Mouse (Mus musculus) testis, adult 2 months (tissue): ENCODE results near the gene Gm20931.
"Not testable (repeated sequence)": the region's sequence is repeated elsewhere in the genome, so short reads cannot be mapped to it uniquely, and the experiment has no call there.

Source experiments
- CTCF ChIP-seq: fragments of 200-500 bp; IDR thresholded peaks from 2 replicates; pipeline ENCODE4 v1.5.1; 2012; ENCODE audit warnings: low read depth, mild to moderate bottlenecking, inconsistent platforms, low read length, moderate library complexity; ENCODE audit not compliant: control insufficient read depth, insufficient read depth, insufficient replicate concordance
- POLR2A ChIP-seq: fragments of 200-500 bp; IDR thresholded peaks from 2 replicates; pipeline ENCODE4 v1.6.1; 2012; ENCODE audit warnings: low read depth, mild to moderate bottlenecking, inconsistent platforms, low read length, moderate library complexity; ENCODE audit not compliant: control insufficient read depth

DNA sequence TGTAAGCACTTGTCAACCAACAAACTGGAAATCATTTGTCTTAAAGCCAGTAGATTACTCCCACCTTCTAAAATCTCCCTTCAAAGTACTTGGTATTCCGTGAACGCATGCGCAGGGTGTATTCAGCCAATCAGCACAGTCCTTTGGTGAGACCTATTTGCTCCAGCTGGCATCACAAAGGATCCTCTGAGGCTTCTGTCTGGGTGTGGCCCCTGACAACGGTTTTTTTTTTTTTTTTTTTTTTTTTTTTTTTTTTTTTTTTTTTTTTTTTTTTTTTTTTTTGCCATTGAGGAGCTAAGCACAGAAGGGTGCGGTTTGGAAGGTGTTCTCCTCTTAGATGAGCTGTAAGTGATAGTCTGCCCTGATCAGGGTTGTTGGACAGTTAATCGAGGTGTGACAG, at the start of gene Gm20931:
- not testable (repeated sequence) for TF ChIP-seq CTCF, POLR2A
